Mouse (Mus musculus): Measurements from ENCODE around the gene Fhod1. TPM values are rescaled to one million over a fixed set of nuclear protein-coding genes. Genes with fewer than 3 reads are reported as not detected.
A peak's percentile ranks its signal among the peaks of the same experiment; 100 is the strongest.

Gene Fhod1
- total RNA-seq, 2 experiments from 2014 or later: 17.9 to 18.8 TPM

Small RNA genes lying within 50 kb of the gene (microRNA-seq; reads per million reads assigned to microRNA genes)
- gene Gm27320 (not detected), gene Mir328 (1,262 reads per million, percentile 77 among the genes with 10 or more reads in this experiment)

Other genes starting within 250 kb of the Fhod1 start
- not detected for gene Ces4a, start 216.2 kb downstream of the Fhod1 start, total RNA-seq (2021)
- gene Cbfb, start 177.3 kb downstream of the Fhod1 start, total RNA-seq (2021): 10 to 100 TPM; 66.4 to 70.2 TPM
- gene D230025D16Rik, start 122.8 kb downstream of the Fhod1 start, total RNA-seq (2021): 10 to 100 TPM; 33.3 to 38.1 TPM
- 10 to 100 TPM; 10.4 to 11.3 TPM for gene B3gnt9, start 92.8 kb downstream of the Fhod1 start, total RNA-seq (2021)
- 10 to 100 TPM; 15.9 to 17.4 TPM for gene Tradd, start 83.3 kb downstream of the Fhod1 start, total RNA-seq (2021)
- gene Fbxl8, start 83.3 kb downstream of the Fhod1 start, total RNA-seq (2021): 1 to 10 TPM; 3.2 to 3.5 TPM
- under 1 TPM; 0.42 to 0.53 TPM for gene Hsf4, start 78.2 kb downstream of the Fhod1 start, total RNA-seq (2021)
- gene Nol3, start 71.8 kb downstream of the Fhod1 start, total RNA-seq (2021): 1 to 10 TPM; 1.8 to 2.7 TPM
- 10 to 100 TPM in 1 of 2 experiments, 1 to 10 TPM in 1; 9.1 to 10.4 TPM for gene 4931428F04Rik, start 58.1 kb downstream of the Fhod1 start, total RNA-seq (2021)
- gene Exoc3l, start 51.9 kb downstream of the Fhod1 start, total RNA-seq (2021): 10 to 100 TPM; 25.7 to 30.9 TPM
- gene E2f4, start 50.3 kb downstream of the Fhod1 start, total RNA-seq (2021): 10 to 100 TPM; 50.5 to 55.7 TPM
- 10 to 100 TPM in 1 of 2 experiments, 1 to 10 TPM in 1; 9.2 to 13.6 TPM for gene Elmo3, start 42.4 kb downstream of the Fhod1 start, total RNA-seq (2021)
- 10 to 100 TPM; 14.3 to 16.3 TPM for gene Lrrc29, start 21.7 kb downstream of the Fhod1 start, total RNA-seq (2021)
- 10 to 100 TPM; 48.5 to 49.2 TPM for gene Tmem208, start 21.6 kb downstream of the Fhod1 start, total RNA-seq (2021)
- 1 to 10 TPM; 5.5 to 5.8 TPM for gene Slc9a5, start 890 bp upstream of the Fhod1 start, total RNA-seq (2021)
- 1 to 10 TPM in 1 of 2 experiments, under 1 TPM in 1; 0.25 to 1.2 TPM for gene Plekhg4, start 25.3 kb upstream of the Fhod1 start, total RNA-seq (2021)
- not detected for gene Kctd19, start 65.5 kb upstream of the Fhod1 start, total RNA-seq (2021)
- gene Lrrc36, start 65.6 kb upstream of the Fhod1 start, total RNA-seq (2021): 1 to 10 TPM; 5.4 to 6.4 TPM
- 10 to 100 TPM; 88.4 to 89.4 TPM for gene Tppp3, start 123.6 kb upstream of the Fhod1 start, total RNA-seq (2021)
- gene Zdhhc1, start 148.9 kb upstream of the Fhod1 start, total RNA-seq (2021): 10 to 100 TPM; 26.2 to 28.6 TPM
- 10 to 100 TPM in 1 of 2 experiments, 1 to 10 TPM in 1; 3.7 to 15.0 TPM for gene Hsd11b2, start 170.8 kb upstream of the Fhod1 start, total RNA-seq (2021)
- 100 to 1,000 TPM; 103 to 113 TPM for gene Atp6v0d1, start 218.1 kb upstream of the Fhod1 start, total RNA-seq (2021)

Measured in adrenal gland, postnatal 4 days (tissue).